Mouse (Mus musculus) sigmoid colon, adult 10 weeks (tissue): ENCODE measurements around the gene Mlst8. TPM values are rescaled to one million over a fixed set of nuclear protein-coding genes. Genes with fewer than 3 reads are reported as not detected.

Experiments
- polyA plus RNA-seq: library from polyadenylated mRNA; stranded (reverse); fragments of 350-450 nt; fragmentation: Illumina TruSeq; extraction: RNeasy Lipid Tissue Mini Kit (QIAGEN cat#74804); gene quantifications from one replicate; pipeline ENCODE4 v1.2.3, GENCODE M21; 2014; ENCODE audit warnings: low read depth, low replicate concordance

The Mlst8 gene
- 3.3 TPM for polyA plus RNA-seq

GRCm38 (mm10) chr17:24478663-24479380 is at the start of gene Mlst8:
Gene Mlst8 (minus strand): TSS chr17:24479078.

DNA sequence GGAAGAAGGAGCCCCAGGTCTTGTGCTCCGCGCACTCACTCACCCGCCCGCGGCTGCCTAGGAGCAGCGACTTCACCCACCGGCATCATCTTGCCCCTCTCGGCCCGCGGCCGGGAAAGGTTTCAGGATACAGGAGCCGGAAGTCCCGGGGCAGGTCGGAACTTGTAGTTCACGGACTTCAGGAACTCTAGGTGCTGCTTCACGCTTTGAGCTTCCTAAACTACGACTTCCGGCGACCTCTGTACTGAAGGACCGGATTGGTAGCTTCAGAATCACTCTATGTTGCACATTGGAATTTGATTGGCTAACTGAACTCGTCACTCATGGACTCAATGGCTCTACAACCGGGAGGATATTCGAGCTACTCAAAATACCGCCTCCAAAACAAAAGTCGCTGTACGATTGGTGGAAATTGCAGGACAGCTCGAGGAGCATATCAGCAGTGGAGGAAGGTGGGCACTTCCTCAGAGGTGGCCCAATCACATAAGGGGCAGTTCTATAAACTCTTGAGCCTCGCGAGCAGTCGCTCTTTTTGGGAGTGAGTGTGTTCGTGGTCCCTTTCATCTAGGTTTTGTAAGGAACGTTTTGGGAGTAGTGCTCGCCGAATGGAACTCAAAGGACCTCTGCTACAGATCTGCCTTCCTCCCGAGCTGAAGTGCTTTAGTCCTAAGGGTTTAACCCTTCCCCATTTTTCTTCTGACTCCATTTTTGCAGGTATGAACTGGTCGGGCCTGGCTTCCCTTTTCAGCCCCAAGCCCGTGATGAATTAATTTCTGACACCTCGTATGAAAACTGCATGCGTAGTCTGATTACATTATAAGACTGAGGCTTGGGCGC is 49.1 kb upstream of the Mlst8 start, which contains the start of gene Traf7:
Gene Traf7 (minus strand): TSS at position 216 of the 837 bp plus-strand sequence.

GRCm38 (mm10) chr17:24488186-24488661 is 9.3 kb upstream of the Mlst8 start, which contains the start of gene Caskin1:
Gene Caskin1 (plus strand): TSS chr17:24488601.

GRCm38 (mm10) chr17:24473612-24474275 is 5.1 kb downstream of the Mlst8 start, which contains the start of gene Bricd5:
Gene Bricd5 (plus strand): TSS chr17:24473884.

GRCm38 (mm10) chr17:24469910-24470602 is 8.8 kb downstream of the Mlst8 start, which contains the start of the genes E4f1 and Pgp:
Gene E4f1 (minus strand): TSS chr17:24470313.
Gene Pgp (plus strand): TSS chr17:24470392.

GRCm38 (mm10) chr17:24442632-24443155 is 36.2 kb downstream of the Mlst8 start, which contains the start of gene Dnase1l2:
Gene Dnase1l2 (minus strand): TSS chr17:24443105.

DNA sequence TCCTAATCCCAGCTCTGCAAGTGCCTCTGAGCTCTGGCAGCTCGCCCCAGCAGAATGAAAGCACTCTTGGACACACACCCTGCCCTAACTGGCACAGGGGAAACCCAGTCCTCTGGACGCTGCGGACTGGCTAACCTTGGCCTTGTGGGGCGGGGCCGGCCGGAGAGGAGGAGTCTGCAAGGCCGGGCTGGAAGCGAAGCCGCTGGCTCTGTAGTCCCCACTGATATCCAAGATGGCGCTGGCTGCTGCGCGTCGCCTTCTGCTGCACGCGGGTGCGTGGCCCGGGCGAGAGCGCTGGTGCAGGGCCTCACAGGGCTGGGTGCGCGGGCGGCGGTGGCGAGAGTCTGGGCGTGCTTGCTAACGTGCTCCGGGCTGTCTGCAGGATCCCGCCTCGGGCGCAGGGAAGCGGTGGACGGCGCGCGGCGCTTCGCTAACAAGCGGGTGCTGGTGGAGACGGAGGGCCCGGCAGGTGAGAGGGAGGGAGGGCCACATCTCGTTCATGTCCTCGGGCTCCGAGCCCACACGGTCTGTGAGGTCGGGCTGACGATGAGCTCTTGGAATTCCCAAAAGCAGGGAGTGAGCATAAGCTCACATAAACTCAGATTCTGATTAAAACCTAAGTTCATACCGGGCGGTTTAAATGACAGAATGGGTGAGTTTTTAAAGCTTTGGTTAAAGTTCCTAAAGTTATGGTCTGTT is 52.3 kb downstream of the Mlst8 start, which contains the start of gene Eci1:
Gene Eci1 (plus strand): TSS at position 171 of the 699 bp plus-strand sequence.

Other genes with a start within 250 kb of the Mlst8 start
- gene Ccnf, start 227.6 kb downstream of the Mlst8 start, polyA plus RNA-seq = 0.98 TPM
- gene Abca17, start 128.0 kb downstream of the Mlst8 start, polyA plus RNA-seq = not detected
- gene Abca3, start 127.1 kb downstream of the Mlst8 start, polyA plus RNA-seq = 6.7 TPM
- 57.2 TPM for gene Rnps1, start 64.5 kb downstream of the Mlst8 start, polyA plus RNA-seq
- 15.6 TPM for gene Eci1, start 52.4 kb downstream of the Mlst8 start, polyA plus RNA-seq
- gene Dnase1l2, start 36.0 kb downstream of the Mlst8 start, polyA plus RNA-seq = 0.50 TPM
- 1.5 TPM for gene E4f1, start 8.8 kb downstream of the Mlst8 start, polyA plus RNA-seq
- 35.8 TPM for gene Pgp, start 8.7 kb downstream of the Mlst8 start, polyA plus RNA-seq
- not detected for gene Bricd5, start 5.2 kb downstream of the Mlst8 start, polyA plus RNA-seq
- 0.09 TPM for gene Caskin1, start 9.5 kb upstream of the Mlst8 start, polyA plus RNA-seq
- 12.6 TPM for gene Traf7, start 48.9 kb upstream of the Mlst8 start, polyA plus RNA-seq
- gene Rab26, start 55.1 kb upstream of the Mlst8 start, polyA plus RNA-seq = 0.35 TPM
- 12.2 TPM for gene Pkd1, start 70.8 kb upstream of the Mlst8 start, polyA plus RNA-seq
- gene Tsc2, start 153.6 kb upstream of the Mlst8 start, polyA plus RNA-seq = 12.6 TPM
- 0.35 TPM for gene Nthl1, start 153.6 kb upstream of the Mlst8 start, polyA plus RNA-seq
- gene Slc9a3r2, start 171.2 kb upstream of the Mlst8 start, polyA plus RNA-seq = 6.4 TPM
- not detected for gene Npw, start 179.4 kb upstream of the Mlst8 start, polyA plus RNA-seq
- gene Zfp598, start 190.6 kb upstream of the Mlst8 start, polyA plus RNA-seq = 3.1 TPM
- gene Syngr3, start 210.9 kb upstream of the Mlst8 start, polyA plus RNA-seq = 1.1 TPM
- 13.7 TPM for gene Gfer, start 217.1 kb upstream of the Mlst8 start, polyA plus RNA-seq
- 14.0 TPM for gene Noxo1, start 217.2 kb upstream of the Mlst8 start, polyA plus RNA-seq
- not detected for gene Tbl3, start 228.6 kb upstream of the Mlst8 start, polyA plus RNA-seq
- not detected for gene Rnf151, start 239.0 kb upstream of the Mlst8 start, polyA plus RNA-seq
- gene Rps2, start 239.0 kb upstream of the Mlst8 start, polyA plus RNA-seq = 513 TPM
- gene Ndufb10, start 245.4 kb upstream of the Mlst8 start, polyA plus RNA-seq = 96.4 TPM
- gene Rpl3l, start 248.7 kb upstream of the Mlst8 start, polyA plus RNA-seq = not detected